Mouse (Mus musculus) forebrain, embryonic 12.5 days (tissue): ENCODE results near the gene Foxj2. TPM values are rescaled to one million over a fixed set of nuclear protein-coding genes. Genes with fewer than 3 reads are reported as not detected.
A peak's percentile ranks its signal among the peaks of the same experiment; 100 is the strongest.

Source experiments
- ATAC-seq: fragments of 200-750 bp; cut with Nextera tagmentation; 2 replicates; pipeline ENCODE4 v1.8.0; 2017; ENCODE audit warnings: moderate TSS enrichment; ENCODE audit not compliant: low FRiP score
- H3K27ac ChIP-seq: fragments of 300-500 bp; sonication (generic); 2 replicates; pipeline ENCODE4 v1.5.1; 2016; ENCODE audit warnings: mild to moderate bottlenecking
- H3K27me3 ChIP-seq: fragments of 300-500 bp; sonication (generic); 2 replicates; pipeline ENCODE4 v1.6.1; 2016; ENCODE audit warnings: mild to moderate bottlenecking
- H3K36me3 ChIP-seq: fragments of 300-500 bp; sonication (generic); replicated peaks from 2 replicates; pipeline ENCODE4 v1.6.1; 2016; ENCODE audit warnings: mild to moderate bottlenecking
- H3K4me1 ChIP-seq: fragments of 300-500 bp; sonication (generic); 2 replicates; pipeline ENCODE4 v1.6.1; 2016
- H3K4me2 ChIP-seq: fragments of 300-500 bp; sonication (generic); 2 replicates; pipeline ENCODE4 v1.6.1; 2016; ENCODE audit warnings: mild to moderate bottlenecking, moderate library complexity
- H3K4me3 ChIP-seq: fragments of 300-500 bp; sonication (generic); replicated peaks from 2 replicates; pipeline ENCODE4 v1.5.1; 2016; ENCODE audit warnings: mild to moderate bottlenecking
- H3K9ac ChIP-seq: fragments of 300-500 bp; sonication (generic); 2 replicates; pipeline ENCODE4 v1.6.1; 2016; ENCODE audit warnings: mild to moderate bottlenecking
- H3K9me3 ChIP-seq: fragments of 300-500 bp; sonication (generic); 2 replicates; pipeline ENCODE4 v1.6.1; 2016
- WGBS: fragments of 180-500 bp; shearing (Covaris S2); methylation state at CpG from one replicate; pipeline ENCODE4 v1.1.7; 2016; 5-methylcytosine and 5-hydroxymethylcytosine counted together
- polyA plus RNA-seq: library from polyadenylated mRNA; unstranded; fragments of >200 nt; fragmentation: Nextera tagmentation; extraction: Ambion mirVana; gene quantifications from 2 replicates; pipeline ENCODE4 v1.2.1, GENCODE M21; 2016

Gene Foxj2
- polyA plus RNA-seq, 1 experiment from 2014 or later, result 5.7 TPM

GRCm38 (mm10) chr6:122801301-122801800, 18.4 kb upstream of the Foxj2 start, which contains the start of gene Slc2a3:
Gene Slc2a3, minus strand, starts transcription at chr6:122801640.
- no peak within 1 kb of the TSS for H3K27ac ChIP-seq
- peak; percentile 79 for ATAC-seq
- under 1% methylated on average over 46 of the region's 46 CpGs for WGBS

GRCm38 (mm10) chr6:122801801-122802514, 17.8 kb upstream of the Foxj2 start:
- Histone ChIP-seq H3K9me3 (no peaks in the 10 kb centered on the region), H3K4me1 (peaks cover 17% of the 10 kb centered on the region; the same call in 1 of the 2 replicates), H3K9ac (peak overlapping the region; percentile 66), H3K27ac (no peak overlapping the region), H3K36me3 (no peaks in the 10 kb centered on the region), H3K4me3 (peak overlapping the region; percentile 54), H3K27me3 (peaks cover 18% of the 10 kb centered on the region), H3K4me2 (peak overlapping the region; percentile 94)
- ATAC-seq, result peak; percentile 54
- 2% methylated on average over 34 of the region's 34 CpGs for WGBS

More at GRCm38 (mm10) chr6:122801301-122801800, 18.4 kb upstream of the Foxj2 start, which contains the start of gene Slc2a3:
- Histone ChIP-seq H3K36me3 (no peaks in the 10 kb centered on the region), H3K9me3 (no peaks in the 10 kb centered on the region), H3K4me2 (peak within 1 kb of the TSS; percentile 94), H3K4me3 (peak within 1 kb of the TSS; percentile 54), H3K9ac (peak within 1 kb of the TSS; percentile 66), H3K4me1 (peaks cover 17% of the 10 kb centered on the region; the same call in 1 of the 2 replicates), H3K27me3 (peaks cover 18% of the 10 kb centered on the region)

- Histone ChIP-seq H3K27me3 (peaks cover 18% of the 10 kb centered on the region), H3K9me3 (no peaks in the 10 kb centered on the region), H3K4me3 (no peak overlapping the region), H3K36me3 (no peaks in the 10 kb centered on the region), H3K27ac (no peak overlapping the region), H3K4me1 (peaks cover 17% of the 10 kb centered on the region; the same call in 1 of the 2 replicates), H3K9ac (no peak overlapping the region), H3K4me2 (no peak overlapping the region)
- ATAC-seq, result no peak
- 31% methylated on average over 5 of the region's 5 CpGs for WGBS
Observed at GRCm38 (mm10) chr6:122804418-122804817, 15.3 kb upstream of the Foxj2 start.

- H3K27ac ChIP-seq, result peak overlapping the region; percentile 99
Observed at GRCm38 (mm10) chr6:122810022-122810614, 9.6 kb upstream of the Foxj2 start.

GRCm38 (mm10) chr6:122810615-122811279, 9.0 kb upstream of the Foxj2 start:
- Histone ChIP-seq H3K27me3 (no peaks in the 10 kb centered on the region), H3K4me1 (peaks cover 11% of the 10 kb centered on the region), H3K4me3 (peak overlapping the region; percentile 66), H3K9ac (peak overlapping the region; percentile 76), H3K27ac (peak overlapping the region; percentile 99), H3K4me2 (peak overlapping the region; percentile 65), H3K9me3 (no peaks in the 10 kb centered on the region), H3K36me3 (no peaks in the 10 kb centered on the region)
- ATAC-seq, result peak; percentile 99
- WGBS, result under 1% methylated on average over 30 of the region's 30 CpGs

More at GRCm38 (mm10) chr6:122810022-122810614, 9.6 kb upstream of the Foxj2 start:
- no peaks in the 10 kb centered on the region for H3K27me3 ChIP-seq
- H3K4me3 ChIP-seq, result peak overlapping the region; percentile 66
- H3K9me3 ChIP-seq, result no peaks in the 10 kb centered on the region
- H3K4me2 ChIP-seq, result peak overlapping the region; percentile 65
- peak overlapping the region; percentile 76 for H3K9ac ChIP-seq
- ATAC-seq, result peak; percentile 0; the same call in 1 of the 2 replicates
- 1% methylated on average over 11 of the region's 11 CpGs for WGBS
- H3K4me1 ChIP-seq, result peaks cover 11% of the 10 kb centered on the region
- no peaks in the 10 kb centered on the region for H3K36me3 ChIP-seq

GRCm38 (mm10) chr6:122811280-122811652, 8.4 kb upstream of the Foxj2 start:
- WGBS, result under 1% methylated on average over 38 of the region's 38 CpGs
- Histone ChIP-seq H3K4me2 (peak overlapping the region; percentile 65), H3K27ac (peak overlapping the region; percentile 99), H3K9me3 (no peaks in the 10 kb centered on the region), H3K9ac (peak overlapping the region; percentile 76), H3K36me3 (no peaks in the 10 kb centered on the region), H3K27me3 (no peaks in the 10 kb centered on the region), H3K4me3 (peak overlapping the region; percentile 66), H3K4me1 (peaks cover 11% of the 10 kb centered on the region)
- peak; percentile 94 for ATAC-seq

GRCm38 (mm10) chr6:122811771-122812600, 7.7 kb upstream of the Foxj2 start:
- peak; percentile 34; the same call in 1 of the 2 replicates for ATAC-seq
- 25% methylated on average over 16 of the region's 16 CpGs for WGBS
- no peaks in the 10 kb centered on the region for H3K9me3 ChIP-seq
- peak overlapping the region; percentile 65 for H3K4me2 ChIP-seq
- peak overlapping the region; percentile 76; the same call in 1 of the 2 replicates for H3K9ac ChIP-seq
- H3K4me1 ChIP-seq, result peaks cover 11% of the 10 kb centered on the region
- no peaks in the 10 kb centered on the region for H3K36me3 ChIP-seq
- H3K27me3 ChIP-seq, result no peaks in the 10 kb centered on the region
- H3K27ac ChIP-seq, result peak overlapping the region; percentile 99
- peak overlapping the region; percentile 66 for H3K4me3 ChIP-seq

- Histone ChIP-seq H3K4me1 (peaks cover 11% of the 10 kb centered on the region), H3K9ac (no peak overlapping the region), H3K27ac (no peak overlapping the region), H3K27me3 (no peaks in the 10 kb centered on the region), H3K4me3 (no peak overlapping the region), H3K9me3 (no peaks in the 10 kb centered on the region), H3K4me2 (no peak overlapping the region), H3K36me3 (no peaks in the 10 kb centered on the region)
- WGBS, result 91% methylated on average over 4 of the region's 4 CpGs
- ATAC-seq, result no peak
Observed at GRCm38 (mm10) chr6:122812716-122813115, 7.0 kb upstream of the Foxj2 start.

GRCm38 (mm10) chr6:122813640-122814039, 6.1 kb upstream of the Foxj2 start:
- Histone ChIP-seq H3K27me3 (no peaks in the 10 kb centered on the region), H3K9me3 (no peaks in the 10 kb centered on the region), H3K4me3 (no peak overlapping the region), H3K4me2 (no peak overlapping the region), H3K27ac (no peak overlapping the region), H3K9ac (no peak overlapping the region), H3K36me3 (no peaks in the 10 kb centered on the region), H3K4me1 (peaks cover 11% of the 10 kb centered on the region)
- no peak for ATAC-seq
- WGBS, result 90% methylated on average over 4 of the region's 4 CpGs

- Histone ChIP-seq H3K36me3 (no peaks in the 10 kb centered on the region), H3K4me2 (peak overlapping the region; percentile 83), H3K9ac (peak overlapping the region; percentile 89), H3K4me3 (peak overlapping the region; percentile 87), H3K4me1 (peaks cover 28% of the 10 kb centered on the region), H3K27ac (peak overlapping the region; percentile 36; the same call in 1 of the 2 replicates), H3K9me3 (no peaks in the 10 kb centered on the region), H3K27me3 (0 out of 2 replicates have a peak, but pooled peaks cover 6% of the 10 kb centered on the region)
- under 1% methylated on average over 38 of the region's 38 CpGs for WGBS
- ATAC-seq, result peak; percentile 72
Observed at GRCm38 (mm10) chr6:122820071-122820798, 521 bp downstream of the Foxj2 start.
